Mouse (Mus musculus): ENCODE results near the gene Glipr2.

Glipr2 gene

GRCm38 (mm10) chr4:43970393-43971330, 13.5 kb downstream of the Glipr2 start:
- no peak for DNase-seq (ENCODE audit: low read depth, low spot score)

- DNase-seq (ENCODE audit: low read depth, low spot score): no peak
These were observed 14.4 kb downstream of the Glipr2 start for GRCm38 (mm10) chr4:43971541-43972136.

GRCm38 (mm10) chr4:43972137-43972591, 15.0 kb downstream of the Glipr2 start:
- no peak for DNase-seq (ENCODE audit: low read depth, low spot score)

- DNase-seq (ENCODE audit: low read depth, low spot score): no peak
These were observed 16.4 kb downstream of the Glipr2 start for GRCm38 (mm10) chr4:43973526-43973981.

GRCm38 (mm10) chr4:43974914-43975616, 17.9 kb downstream of the Glipr2 start:
- no peak for DNase-seq (ENCODE audit: low read depth, low spot score)

- DNase-seq (ENCODE audit: low read depth, low spot score): no peak
These were observed 19.1 kb downstream of the Glipr2 start for GRCm38 (mm10) chr4:43976223-43976740.

GRCm38 (mm10) chr4:43978521-43979443, 21.6 kb downstream of the Glipr2 start:
- DNase-seq (ENCODE audit: low read depth, low spot score): no peak

- DNase-seq (ENCODE audit: low read depth, low spot score): peak; percentile 70
These were observed 22.5 kb downstream of the Glipr2 start for GRCm38 (mm10) chr4:43979746-43980145.

- no peak for DNase-seq (ENCODE audit: low read depth, low spot score)
These were observed 23.0 kb downstream of the Glipr2 start for GRCm38 (mm10) chr4:43980236-43980635.

GRCm38 (mm10) chr4:43980846-43981245, 23.6 kb downstream of the Glipr2 start:
- DNase-seq (ENCODE audit: low read depth, low spot score): no peak

- DNase-seq (ENCODE audit: low read depth, low spot score): no peak
These were observed 24.1 kb downstream of the Glipr2 start for GRCm38 (mm10) chr4:43981251-43981650.

GRCm38 (mm10) chr4:43982053-43982732, 25.0 kb downstream of the Glipr2 start:
- peak; percentile 78 for DNase-seq (ENCODE audit: low read depth, low spot score)

GRCm38 (mm10) chr4:43983181-43983580, 26.0 kb downstream of the Glipr2 start, which contains the start of gene Ccin:
Gene Ccin (plus strand): TSS chr4:43983483.
- DNase-seq (ENCODE audit: low read depth, low spot score): no peak

- no peak for DNase-seq (ENCODE audit: low read depth, low spot score)
These were observed 26.6 kb downstream of the Glipr2 start for GRCm38 (mm10) chr4:43983756-43984155.

GRCm38 (mm10) chr4:43984326-43984725, 27.1 kb downstream of the Glipr2 start:
- no peak for DNase-seq (ENCODE audit: low read depth, low spot score)

GRCm38 (mm10) chr4:43988976-43989375, 31.8 kb downstream of the Glipr2 start:
- DNase-seq (ENCODE audit: low read depth, low spot score): no peak

GRCm38 (mm10) chr4:43993072-43993471, 35.9 kb downstream of the Glipr2 start:
- no peak for DNase-seq (ENCODE audit: low read depth, low spot score)

GRCm38 (mm10) chr4:43994342-43994741, 37.1 kb downstream of the Glipr2 start:
- DNase-seq (ENCODE audit: low read depth, low spot score): no peak

GRCm38 (mm10) chr4:44003622-44004021, 46.4 kb downstream of the Glipr2 start:
- DNase-seq (ENCODE audit: low read depth, low spot score): no peak

GRCm38 (mm10) chr4:44004126-44004525, 46.9 kb downstream of the Glipr2 start, which contains the start of gene Clta:
Gene Clta (plus strand): TSS chr4:44004452.
- DNase-seq (ENCODE audit: low read depth, low spot score): no peak

Measured in brain, embryonic 18.5 days (tissue).